8 mouse cellular contexts compared by ENCODE assay signal in the genomic region with DNA sequence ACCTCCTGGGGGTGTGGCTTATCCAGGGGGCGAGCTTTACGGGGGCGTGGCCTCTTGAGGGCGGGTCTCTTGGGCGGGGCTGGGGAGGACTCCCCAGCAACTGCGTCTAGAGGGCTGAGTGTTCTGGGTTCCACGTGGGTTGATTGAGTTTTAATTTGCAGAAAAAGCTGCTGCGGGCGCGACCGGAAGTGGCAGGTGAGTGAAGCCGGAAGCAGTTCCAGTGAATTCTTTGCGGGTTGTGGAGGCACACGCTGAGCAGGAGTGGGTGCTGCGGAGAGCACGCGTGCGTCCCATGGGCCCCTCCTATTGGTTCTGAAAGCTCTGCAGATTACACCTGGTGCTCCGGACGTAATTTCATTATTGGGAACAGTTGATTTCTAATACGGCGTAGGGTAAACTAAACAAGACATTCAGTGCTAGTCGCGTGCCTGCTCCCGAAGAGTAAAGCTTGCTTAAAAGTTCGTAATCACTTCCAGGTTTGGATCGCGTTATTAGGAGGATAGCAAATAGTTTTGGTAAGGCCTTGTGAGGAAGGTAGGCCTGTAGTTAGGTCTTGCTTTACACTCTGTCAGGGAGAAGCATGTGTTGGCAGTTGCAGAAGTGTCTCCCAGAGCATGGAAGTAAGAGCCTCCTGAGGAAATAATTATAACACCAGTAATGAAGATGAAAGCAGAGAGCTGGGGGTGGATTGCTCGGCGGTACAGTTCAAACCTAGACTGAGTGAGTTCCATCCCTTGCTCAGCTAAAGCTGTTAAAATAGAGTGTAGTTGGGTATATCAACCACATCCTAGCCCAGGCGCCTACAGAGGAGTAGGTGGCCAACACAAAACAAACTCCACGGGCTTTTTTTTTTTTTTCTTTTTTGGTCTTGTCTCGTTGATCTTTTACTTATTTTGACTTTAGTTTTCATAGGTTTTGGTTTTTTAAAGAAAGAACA. TPM values are rescaled to one million over a fixed set of nuclear protein-coding genes. Genes with fewer than 3 reads are reported as not detected.
A peak's percentile ranks its signal among the peaks of the same experiment; 100 is the strongest.
DNase-seq lines count a peak whose midpoint lies in the region; ATAC-seq and TF ChIP-seq lines count a peak whose summit lies in the region.

No protein-coding gene starts in this region.

- peak; percentile 84 to 85 for DNase-seq in B cell, adult 2 months
- peak; percentile 92 for DNase-seq in embryonic facial prominence, embryonic 14.5 days (ENCODE audit: low spot score)
- peak; percentile 80 to 83 for DNase-seq in heart, adult 2 months
- peak; percentile 86 to 91 for DNase-seq in kidney, adult 8-10 months
- DNase-seq in spleen, adult 2 months (ENCODE audit: low read depth in 1 of 2, low spot score in 2 of 2): peak; percentile 68 to 76

- no peak for TF ChIP-seq CTCF in bone marrow, adult 2 months (IDR thresholded peaks at IDR 0.05; ENCODE audit: control insufficient read depth, insufficient read depth, low read length)
- 0 out of 2 replicates have a peak, but pooled peaks have one; percentile 1 for TF ChIP-seq CTCF in heart, adult 2 months (IDR thresholded peaks at IDR 0.05)
- no peak for TF ChIP-seq CTCF in spleen, adult 2 months (IDR thresholded peaks at IDR 0.05; ENCODE audit: extremely low read depth, insufficient read depth, insufficient read length, insufficient replicate concordance)

- peak; percentile 88 for ATAC-seq in embryonic facial prominence, embryonic 14.5 days (ENCODE audit: low read depth)
- peak; percentile 94 for ATAC-seq in limb, embryonic 13.5 days (ENCODE audit: low FRiP score, low read depth)
- peak; percentile 95 for ATAC-seq in midbrain, embryonic 15.5 days (replicated peaks)

- peaks cover 3% of the 10 kb centered on the region for H3K4me1 ChIP-seq in bone marrow, adult 2 months (ENCODE audit: control insufficient read depth, insufficient read depth, low read length)
- peaks cover 10% of the 10 kb centered on the region for H3K4me1 ChIP-seq in embryonic facial prominence, embryonic 14.5 days (ENCODE audit: control insufficient read depth, insufficient read depth, low read length)
- peaks cover 2% of the 10 kb centered on the region for H3K4me1 ChIP-seq in heart, adult 2 months (ENCODE audit: control insufficient read depth, insufficient read depth, low read length)
- H3K4me1 ChIP-seq in limb, embryonic 13.5 days: peaks cover 8% of the 10 kb centered on the region
- peaks cover 13% of the 10 kb centered on the region for H3K4me1 ChIP-seq in midbrain, embryonic 15.5 days
- H3K4me1 ChIP-seq in spleen, adult 2 months (ENCODE audit: control insufficient read depth, insufficient read depth, insufficient read length): peaks cover 2% of the 10 kb centered on the region; the same call in 1 of the 2 replicates

- peaks cover 27% of the 10 kb centered on the region for H3K36me3 ChIP-seq in embryonic facial prominence, embryonic 14.5 days (ENCODE audit: control insufficient read depth, insufficient read depth, low read length)
- H3K36me3 ChIP-seq in heart, adult 2 months (ENCODE audit: control insufficient read depth, insufficient read depth, low read length): no peaks in the 10 kb centered on the region
- peaks cover 28% of the 10 kb centered on the region for H3K36me3 ChIP-seq in limb, embryonic 13.5 days
- peaks cover 15% of the 10 kb centered on the region for H3K36me3 ChIP-seq in midbrain, embryonic 15.5 days (replicated peaks)
- peaks cover 6% of the 10 kb centered on the region for H3K36me3 ChIP-seq in spleen, adult 2 months (ENCODE audit: control insufficient read depth, insufficient read depth, low read length)

- no peaks in the 10 kb centered on the region for H3K79me2 ChIP-seq in heart, adult 2 months (replicated peaks; ENCODE audit: control insufficient read depth, insufficient read depth, low read length)

- TF ChIP-seq EP300 in heart, adult 2 months (IDR thresholded peaks at IDR 0.05; ENCODE audit: insufficient read depth, low read depth, low read length): no peak

- 2% methylated on average over 33 of the region's 33 CpGs for WGBS in bone marrow, adult 2 months
- 6% methylated on average over 33 of the region's 33 CpGs for WGBS in embryonic facial prominence, embryonic 14.5 days
- WGBS in heart, adult 2 months: 5% methylated on average over 33 of the region's 33 CpGs
- 5% methylated on average over 33 of the region's 33 CpGs for WGBS in limb, embryonic 13.5 days
- 6% methylated on average over 33 of the region's 33 CpGs for WGBS in midbrain, embryonic 15.5 days
- WGBS in spleen, adult 2 months: 3% methylated on average over 33 of the region's 33 CpGs

- TF ChIP-seq POLR2A in bone marrow, adult 2 months (IDR thresholded peaks at IDR 0.05; ENCODE audit: borderline replicate concordance, control insufficient read depth, low read depth, low read length): no peak
- no peak for TF ChIP-seq POLR2A in heart, adult 2 months (IDR thresholded peaks at IDR 0.05; ENCODE audit: insufficient read depth, low read depth, low read length)
- 0 out of 2 replicates have a peak, but pooled peaks have one; percentile 6 for TF ChIP-seq POLR2A in spleen, adult 2 months (IDR thresholded peaks at IDR 0.05; ENCODE audit: low read depth, low read length)

- H3K27ac ChIP-seq in bone marrow, adult 2 months (ENCODE audit: control insufficient read depth, insufficient read depth, low read depth, low read length, poor library complexity): no peak overlapping the region
- H3K27ac ChIP-seq in embryonic facial prominence, embryonic 14.5 days (replicated peaks; ENCODE audit: low read depth, low read length): peak overlapping the region; percentile 81
- peak overlapping the region; percentile 63 for H3K27ac ChIP-seq in heart, adult 2 months
- peak overlapping the region; percentile 76 for H3K27ac ChIP-seq in limb, embryonic 13.5 days
- H3K27ac ChIP-seq in midbrain, embryonic 15.5 days: peak overlapping the region; percentile 74
- H3K27ac ChIP-seq in spleen, adult 2 months (ENCODE audit: insufficient read depth, low read length): 0 out of 2 replicates have a peak overlapping the region, but pooled peaks have one; percentile 18

- H3K9me3 ChIP-seq in embryonic facial prominence, embryonic 14.5 days (ENCODE audit: control insufficient read depth, low read length): peaks cover 11% of the 10 kb centered on the region
- H3K9me3 ChIP-seq in limb, embryonic 13.5 days: peaks cover 10% of the 10 kb centered on the region
- no peaks in the 10 kb centered on the region for H3K9me3 ChIP-seq in midbrain, embryonic 15.5 days

- H3K4me2 ChIP-seq in embryonic facial prominence, embryonic 14.5 days (ENCODE audit: low read depth, low read length): peak overlapping the region; percentile 64
- peak overlapping the region; percentile 65 for H3K4me2 ChIP-seq in limb, embryonic 13.5 days (replicated peaks)
- peak overlapping the region; percentile 60 for H3K4me2 ChIP-seq in midbrain, embryonic 15.5 days

- H3K9ac ChIP-seq in embryonic facial prominence, embryonic 14.5 days (ENCODE audit: low read depth, low read length): peak overlapping the region; percentile 53
- H3K9ac ChIP-seq in heart, adult 2 months (ENCODE audit: low read depth, low read length): peak overlapping the region; percentile 52
- peak overlapping the region; percentile 58 for H3K9ac ChIP-seq in limb, embryonic 13.5 days
- H3K9ac ChIP-seq in midbrain, embryonic 15.5 days: peak overlapping the region; percentile 55

- intact Hi-C loops in heart, adult 2 months (cut with DNase I): loop anchor here (2.0 to 10.0 kb wide), 2 partner anchors 18 to 448 kb away; partner anchors contain the start of genes Mitd1 and Mrpl30

- peak overlapping the region; percentile 76 for H3K4me3 ChIP-seq in bone marrow, adult 2 months (replicated peaks; ENCODE audit: control insufficient read depth, low read depth, low read length)
- peak overlapping the region; percentile 46 for H3K4me3 ChIP-seq in embryonic facial prominence, embryonic 14.5 days (ENCODE audit: low read depth, low read length)
- peak overlapping the region; percentile 63 for H3K4me3 ChIP-seq in heart, adult 2 months
- H3K4me3 ChIP-seq in limb, embryonic 13.5 days: peak overlapping the region; percentile 58
- H3K4me3 ChIP-seq in midbrain, embryonic 15.5 days: peak overlapping the region; percentile 51
- peak overlapping the region; percentile 72 for H3K4me3 ChIP-seq in spleen, adult 2 months (ENCODE audit: extremely low read depth, insufficient read depth, insufficient read length)

- H3K27me3 ChIP-seq in embryonic facial prominence, embryonic 14.5 days (replicated peaks; ENCODE audit: control insufficient read depth, insufficient read depth, low read length): no peaks in the 10 kb centered on the region
- H3K27me3 ChIP-seq in heart, adult 2 months (ENCODE audit: control insufficient read depth, insufficient read depth, low read length): no peaks in the 10 kb centered on the region
- H3K27me3 ChIP-seq in limb, embryonic 13.5 days: peaks cover 7% of the 10 kb centered on the region; the same call in 1 of the 2 replicates
- H3K27me3 ChIP-seq in midbrain, embryonic 15.5 days (replicated peaks): peaks cover 7% of the 10 kb centered on the region; the same call in 1 of the 2 replicates
- H3K27me3 ChIP-seq in spleen, adult 2 months (ENCODE audit: control insufficient read depth, insufficient read depth, low read length): no peaks in the 10 kb centered on the region

RNA-seq across cellular contexts. Expression of gene Lipt1, which starts 0.9 kb away (rescaled TPM):
- polyA plus RNA-seq in bone marrow, adult 2 months (2011; ENCODE audit: insufficient read depth, insufficient read length, low replicate concordance, missing spikeins): 4.0 TPM in 1 of 2 replicates, not detected in the other
- 9.6 TPM in 2 replicates for polyA plus RNA-seq in embryonic facial prominence, embryonic 14.5 days (2014; fragmentation: Nextera tagmentation; extraction: Ambion mirVana)
- total RNA-seq in heart, adult 2 months (2021): 10 to 100 TPM; 11.6 to 13.2 TPM
- polyA plus RNA-seq in heart, adult 2 months (2012; rRNA removed): 6.8 and 6.9 TPM in 2 replicates
- 8.5 and 9.2 TPM in 2 replicates for polyA plus RNA-seq in limb, embryonic 13.5 days (2015; fragmentation: Nextera tagmentation; extraction: Ambion mirVana)
- 6.9 and 7.7 TPM in 2 replicates for polyA plus RNA-seq in midbrain, embryonic 15.5 days (2015; fragmentation: Nextera tagmentation; extraction: Ambion mirVana)
- polyA plus RNA-seq in spleen, adult 2 months (2012; rRNA removed): 0.58 and 0.80 TPM in 2 replicates

RNA-seq across cellular contexts. Expression of gene Tsga10, which starts 6.2 kb away (rescaled TPM):
- 0.95 and 3.6 TPM in 2 replicates for polyA plus RNA-seq in bone marrow, adult 2 months (2011; ENCODE audit: insufficient read depth, insufficient read length, low replicate concordance, missing spikeins)
- polyA plus RNA-seq in embryonic facial prominence, embryonic 14.5 days (2014; fragmentation: Nextera tagmentation; extraction: Ambion mirVana): 5.3 and 7.2 TPM in 2 replicates
- total RNA-seq in heart, adult 2 months (2021): 1 to 10 TPM; 3.7 to 4.1 TPM
- polyA plus RNA-seq in heart, adult 2 months (2012; rRNA removed): 0.80 and 1.6 TPM in 2 replicates
- polyA plus RNA-seq in limb, embryonic 13.5 days (2015; fragmentation: Nextera tagmentation; extraction: Ambion mirVana): 5.8 and 7.5 TPM in 2 replicates
- polyA plus RNA-seq in midbrain, embryonic 15.5 days (2015; fragmentation: Nextera tagmentation; extraction: Ambion mirVana): 19.1 and 20.8 TPM in 2 replicates
- 0.35 and 0.38 TPM in 2 replicates for polyA plus RNA-seq in spleen, adult 2 months (2012; rRNA removed)

RNA-seq across cellular contexts. Expression of gene Mitd1, which starts 17.8 kb away (rescaled TPM):
- polyA plus RNA-seq in bone marrow, adult 2 months (2011; ENCODE audit: insufficient read depth, insufficient read length, low replicate concordance, missing spikeins): 14.1 and 15.3 TPM in 2 replicates
- 22.1 and 22.6 TPM in 2 replicates for polyA plus RNA-seq in embryonic facial prominence, embryonic 14.5 days (2014; fragmentation: Nextera tagmentation; extraction: Ambion mirVana)
- 1 to 10 TPM; 3.3 to 3.5 TPM for total RNA-seq in heart, adult 2 months (2021)
- 2.3 and 4.5 TPM in 2 replicates for polyA plus RNA-seq in heart, adult 2 months (2012; rRNA removed)
- polyA plus RNA-seq in limb, embryonic 13.5 days (2015; fragmentation: Nextera tagmentation; extraction: Ambion mirVana): 25.6 and 27.2 TPM in 2 replicates
- 15.6 and 15.9 TPM in 2 replicates for polyA plus RNA-seq in midbrain, embryonic 15.5 days (2015; fragmentation: Nextera tagmentation; extraction: Ambion mirVana)
- 5.6 TPM in 2 replicates for polyA plus RNA-seq in spleen, adult 2 months (2012; rRNA removed)

RNA-seq across cellular contexts. Expression of gene Mrpl30, which starts 17.9 kb away (rescaled TPM):
- 73.9 and 94.1 TPM in 2 replicates for polyA plus RNA-seq in bone marrow, adult 2 months (2011; ENCODE audit: insufficient read depth, insufficient read length, low replicate concordance, missing spikeins)
- polyA plus RNA-seq in embryonic facial prominence, embryonic 14.5 days (2014; fragmentation: Nextera tagmentation; extraction: Ambion mirVana): 263 and 284 TPM in 2 replicates
- total RNA-seq in heart, adult 2 months (2021): 100 to 1,000 TPM; 374 to 447 TPM
- polyA plus RNA-seq in heart, adult 2 months (2012; rRNA removed): 130 and 191 TPM in 2 replicates
- 245 and 275 TPM in 2 replicates for polyA plus RNA-seq in limb, embryonic 13.5 days (2015; fragmentation: Nextera tagmentation; extraction: Ambion mirVana)
- polyA plus RNA-seq in midbrain, embryonic 15.5 days (2015; fragmentation: Nextera tagmentation; extraction: Ambion mirVana): 224 and 231 TPM in 2 replicates
- 18.2 and 22.6 TPM in 2 replicates for polyA plus RNA-seq in spleen, adult 2 months (2012; rRNA removed)

RNA-seq across cellular contexts. Expression of gene Lyg2, which starts 43.9 kb away (rescaled TPM):
- not detected in 2 replicates for polyA plus RNA-seq in bone marrow, adult 2 months (2011; ENCODE audit: insufficient read depth, insufficient read length, low replicate concordance, missing spikeins)
- 0.11 TPM in 1 of 2 replicates, not detected in the other for polyA plus RNA-seq in embryonic facial prominence, embryonic 14.5 days (2014; fragmentation: Nextera tagmentation; extraction: Ambion mirVana)
- total RNA-seq in heart, adult 2 months (2021): not detected
- not detected in 2 replicates for polyA plus RNA-seq in heart, adult 2 months (2012; rRNA removed)
- polyA plus RNA-seq in limb, embryonic 13.5 days (2015; fragmentation: Nextera tagmentation; extraction: Ambion mirVana): not detected in 2 replicates
- not detected in 2 replicates for polyA plus RNA-seq in midbrain, embryonic 15.5 days (2015; fragmentation: Nextera tagmentation; extraction: Ambion mirVana)
- not detected in 2 replicates for polyA plus RNA-seq in spleen, adult 2 months (2012; rRNA removed)
